Mouse (Mus musculus) cortical plate, adult 2 months (tissue): ENCODE measurements around the gene Tmem131.

ENCODE experiments used
- CTCF ChIP-seq: fragments of 200-500 bp; IDR thresholded peaks from 2 replicates; pipeline ENCODE4 v1.5.1; 2011; ENCODE audit warnings: mild to moderate bottlenecking, control low read depth, low read length; ENCODE audit not compliant: insufficient read depth; ENCODE audit errors: extremely low read depth
- POLR2A ChIP-seq: fragments of 200-500 bp; IDR thresholded peaks from 2 replicates; pipeline ENCODE4 v1.6.1; 2011; ENCODE audit warnings: mild to moderate bottlenecking, low read length, control low read depth; ENCODE audit not compliant: insufficient read depth; ENCODE audit errors: extremely low read depth

DNA sequence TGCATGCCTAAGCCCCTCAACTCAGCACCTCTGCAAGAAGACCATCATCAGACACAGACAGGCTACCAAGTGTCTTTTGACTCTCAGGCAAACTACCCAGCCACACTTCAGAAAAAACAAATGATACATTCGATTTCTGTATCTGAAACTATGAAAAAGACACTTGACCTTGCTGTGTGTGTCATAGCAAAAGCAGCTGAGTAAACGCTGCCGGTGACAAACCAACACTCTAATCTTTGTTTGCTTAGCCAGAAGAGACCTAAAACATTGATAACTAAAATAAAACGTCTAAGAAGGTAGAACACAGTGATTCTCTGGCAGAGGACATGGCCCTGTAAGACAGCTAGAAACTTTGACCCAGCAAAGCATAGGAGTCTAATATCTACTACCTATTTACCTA, 72.2 kb downstream of the Tmem131 start:
- TF ChIP-seq POLR2A: no peak
- no peak for TF ChIP-seq CTCF
